Mouse (Mus musculus) spleen, adult 2 months (tissue): Measurements from ENCODE around the gene Zfyve28. TPM values are rescaled to one million over a fixed set of nuclear protein-coding genes. Genes with fewer than 3 reads are reported as not detected.

ENCODE experiments used
- DNase-seq, 2 experiments: peaks; one replicate each; pipeline versions ENCODE4 v3.0.0 to v3.0.0-alpha.2; 2012 to 2021; ENCODE audit warnings: low spot score in 2 of 2, low read depth in 1 of 2
- H3K27ac ChIP-seq: fragments of 200-500 bp; 2 replicates; pipeline ENCODE4 v1.5.1; 2012; ENCODE audit warnings: low read length, inconsistent platforms; ENCODE audit not compliant: insufficient read depth
- H3K27me3 ChIP-seq: fragments of 200-500 bp; 2 replicates; pipeline ENCODE4 v1.6.1; 2012; ENCODE audit warnings: mild to moderate bottlenecking, moderate library complexity, low read length, inconsistent platforms; ENCODE audit not compliant: control insufficient read depth, insufficient read depth
- H3K36me3 ChIP-seq: fragments of 200-500 bp; 2 replicates; pipeline ENCODE4 v1.6.1; 2012; ENCODE audit warnings: mild to moderate bottlenecking, low read length, inconsistent platforms; ENCODE audit not compliant: control insufficient read depth, insufficient read depth
- H3K4me1 ChIP-seq: fragments of 200-500 bp; 2 replicates; pipeline ENCODE4 v1.6.1; 2011; ENCODE audit warnings: inconsistent platforms; ENCODE audit not compliant: control insufficient read depth, insufficient read depth, insufficient read length
- H3K4me3 ChIP-seq: fragments of 200-500 bp; 2 replicates; pipeline ENCODE4 v1.5.1; 2011; ENCODE audit warnings: mild to moderate bottlenecking, inconsistent platforms; ENCODE audit not compliant: insufficient read depth, insufficient read length; ENCODE audit errors: extremely low read depth
- CTCF ChIP-seq: fragments of 200-500 bp; IDR thresholded peaks from 2 replicates; pipeline ENCODE4 v1.5.1; 2011; ENCODE audit warnings: mild to moderate bottlenecking, inconsistent platforms; ENCODE audit not compliant: insufficient read depth, insufficient read length, insufficient replicate concordance; ENCODE audit errors: extremely low read depth
- POLR2A ChIP-seq: fragments of 200-500 bp; IDR thresholded peaks from 2 replicates; pipeline ENCODE4 v1.6.1; 2011; ENCODE audit warnings: low read depth, low read length, inconsistent platforms
- WGBS: fragments of 180-500 bp; shearing (Covaris S2); methylation state at CpG from one replicate; pipeline ENCODE4 v1.1.7; 2018; 5-methylcytosine and 5-hydroxymethylcytosine counted together
- polyA plus RNA-seq: library from polyadenylated mRNA; depleted of rRNA; stranded (reverse); fragments of >200 nt; gene quantifications from 2 replicates; pipeline ENCODE4 v1.2.3, GENCODE M21; 2012

The Zfyve28 gene
- polyA plus RNA-seq, 1 experiment: 3.8 TPM

GRCm38 (mm10) chr5:34278058-34278457 is 10.2 kb downstream of the Zfyve28 start:
- H3K4me3 ChIP-seq: no peak overlapping the region
- H3K4me1 ChIP-seq: no peaks in the 10 kb centered on the region
- DNase-seq: no peak
- 49% methylated on average over 4 of the region's 4 CpGs for WGBS
- TF ChIP-seq POLR2A: no peak
- TF ChIP-seq CTCF: no peak
- no peak overlapping the region for H3K27ac ChIP-seq
- no peaks in the 10 kb centered on the region for H3K27me3 ChIP-seq
- H3K36me3 ChIP-seq: no peaks in the 10 kb centered on the region

GRCm38 (mm10) chr5:34276746-34277145 is 11.5 kb downstream of the Zfyve28 start:
- no peaks in the 10 kb centered on the region for H3K4me1 ChIP-seq
- no peaks in the 10 kb centered on the region for H3K36me3 ChIP-seq
- no peak overlapping the region for H3K4me3 ChIP-seq
- no peak overlapping the region for H3K27ac ChIP-seq
- TF ChIP-seq CTCF (no peak), POLR2A (no peak)
- no peaks in the 10 kb centered on the region for H3K27me3 ChIP-seq
- 88% methylated on average over 6 of the region's 6 CpGs for WGBS
- DNase-seq: no peak

- Histone ChIP-seq H3K27me3 (no peaks in the 10 kb centered on the region), H3K4me3 (no peak overlapping the region), H3K36me3 (no peaks in the 10 kb centered on the region), H3K4me1 (no peaks in the 10 kb centered on the region), H3K27ac (no peak overlapping the region)
- no peak for DNase-seq
- TF ChIP-seq CTCF (no peak), POLR2A (no peak)
- WGBS: 87% methylated on average over 7 of the region's 7 CpGs
These were observed 12.1 kb downstream of the Zfyve28 start for GRCm38 (mm10) chr5:34276191-34276590.

GRCm38 (mm10) chr5:34274676-34275293 is 13.5 kb downstream of the Zfyve28 start:
- 88% methylated on average over 10 of the region's 10 CpGs for WGBS

GRCm38 (mm10) chr5:34274268-34274667 is 14.0 kb downstream of the Zfyve28 start:
- no peaks in the 10 kb centered on the region for H3K4me1 ChIP-seq
- no peak overlapping the region for H3K27ac ChIP-seq
- 93% methylated on average over 3 of the region's 3 CpGs for WGBS
- no peaks in the 10 kb centered on the region for H3K27me3 ChIP-seq
- TF ChIP-seq POLR2A (no peak), CTCF (no peak)
- H3K4me3 ChIP-seq: no peak overlapping the region
- no peaks in the 10 kb centered on the region for H3K36me3 ChIP-seq
- DNase-seq: no peak

More at GRCm38 (mm10) chr5:34274676-34275293, 13.5 kb downstream of the Zfyve28 start:
- no peak overlapping the region for H3K4me3 ChIP-seq
- no peak for DNase-seq
- TF ChIP-seq POLR2A: no peak
- no peaks in the 10 kb centered on the region for H3K4me1 ChIP-seq
- H3K36me3 ChIP-seq: no peaks in the 10 kb centered on the region
- H3K27ac ChIP-seq: no peak overlapping the region
- no peaks in the 10 kb centered on the region for H3K27me3 ChIP-seq

GRCm38 (mm10) chr5:34273251-34273681 is 15.0 kb downstream of the Zfyve28 start:
- Histone ChIP-seq H3K27me3 (no peaks in the 10 kb centered on the region), H3K27ac (no peak overlapping the region), H3K36me3 (no peaks in the 10 kb centered on the region), H3K4me3 (no peak overlapping the region), H3K4me1 (no peaks in the 10 kb centered on the region)
- DNase-seq: no peak
- TF ChIP-seq POLR2A (no peak), CTCF (no peak)
- WGBS: 81% methylated on average over 5 of the region's 5 CpGs

- no peak overlapping the region for H3K27ac ChIP-seq
- DNase-seq: peak; percentile 8 to 41
- no peaks in the 10 kb centered on the region for H3K4me1 ChIP-seq
- WGBS: 35% methylated on average over 4 of the region's 4 CpGs
- TF ChIP-seq CTCF (peak; percentile 51; the same call in 1 of the 2 replicates), POLR2A (no peak)
- H3K36me3 ChIP-seq: no peaks in the 10 kb centered on the region
- H3K27me3 ChIP-seq: no peaks in the 10 kb centered on the region
- no peak overlapping the region for H3K4me3 ChIP-seq
These were observed 16.5 kb downstream of the Zfyve28 start for GRCm38 (mm10) chr5:34271743-34272142.
